Mouse (Mus musculus) CH12.LX (cell line): ENCODE data around the gene Myh9.

Experiments used
- CHD1 ChIP-seq: IDR thresholded peaks from 2 replicates; pipeline ENCODE4 v1.6.1; 2012; ENCODE audit warnings: low read depth, low read length, improper control_type of control experiment, inconsistent platforms
- CTCF ChIP-seq, 2 experiments: IDR thresholded peaks in 1 of 2; conservative IDR thresholded peaks in 1 of 2; 2 replicates each; pipeline ENCODE4 v1.5.1; 2011 to 2012; ENCODE audit warnings: low read depth in 2 of 2, low read length in 2 of 2, improper control_type of control experiment in 1 of 2, inconsistent platforms in 1 of 2, mild to moderate bottlenecking in 1 of 2, moderate library complexity in 1 of 2
- E2F4 ChIP-seq: IDR thresholded peaks from 2 replicates; pipeline ENCODE4 v1.6.1; 2011; ENCODE audit warnings: low read depth, low read length, improper control_type of control experiment; ENCODE audit not compliant: insufficient replicate concordance
- EP300 ChIP-seq: IDR thresholded peaks from 2 replicates; pipeline ENCODE4 v1.6.1; 2011; ENCODE audit warnings: low read length, improper control_type of control experiment
- GABPA ChIP-seq: IDR thresholded peaks from 2 replicates; pipeline ENCODE4 v1.6.1; 2012; ENCODE audit warnings: low read depth, low read length, improper control_type of control experiment, inconsistent platforms; ENCODE audit not compliant: insufficient replicate concordance
- HCFC1 ChIP-seq: IDR thresholded peaks from 2 replicates; pipeline ENCODE4 v1.6.1; 2012; ENCODE audit warnings: low read depth, mild to moderate bottlenecking, inconsistent platforms, low read length, improper control_type of control experiment
- POLR2A ChIP-seq: IDR thresholded peaks from 2 replicates; pipeline ENCODE4 v1.6.1; 2011; ENCODE audit warnings: low read depth, mild to moderate bottlenecking, improper control_type of control experiment, low read length

DNA sequence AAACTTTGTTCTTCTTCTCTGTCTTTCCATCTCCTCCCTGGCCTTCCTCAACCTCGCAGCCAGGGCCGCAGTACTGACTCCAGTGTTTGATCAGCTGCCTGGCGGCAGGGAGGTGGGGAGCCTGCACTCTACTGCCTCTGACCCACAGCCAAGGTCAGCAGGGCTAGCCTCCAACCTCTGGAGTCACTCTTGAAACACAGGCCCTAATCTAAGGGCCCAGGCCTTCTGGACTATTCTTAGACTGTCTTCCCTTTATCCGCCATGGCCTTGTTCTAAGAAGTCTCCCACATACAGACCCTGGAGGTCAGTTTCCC, 41.7 kb upstream of the Myh9 start:
- TF ChIP-seq POLR2A (no peak), EP300 (no peak), CTCF (conservative IDR thresholded peaks at IDR 0.05 in 1 of 2, IDR thresholded peaks at IDR 0.05 in 1 of 2; ENCODE audit: low read depth in 2 of 2, low read length in 2 of 2) (no peak), CHD1 (no peak), GABPA (no peak), HCFC1 (no peak), E2F4 (no peak)
